Mouse (Mus musculus) kidney, adult 2 months (tissue): ENCODE data around the gene Rdh16.

Experiments used
- CTCF ChIP-seq: fragments of 200-500 bp; conservative IDR thresholded peaks from 2 replicates; pipeline ENCODE4 v1.5.1; 2011; ENCODE audit warnings: low read depth, mild to moderate bottlenecking, control low read depth, low read length, moderate library complexity, mixed read lengths; ENCODE audit not compliant: insufficient read depth, insufficient read length
- POLR2A ChIP-seq: fragments of 200-500 bp; IDR thresholded peaks from one replicate; pipeline ENCODE4 v1.6.1; 2011; ENCODE audit warnings: low read depth, low read length, control low read depth

DNA sequence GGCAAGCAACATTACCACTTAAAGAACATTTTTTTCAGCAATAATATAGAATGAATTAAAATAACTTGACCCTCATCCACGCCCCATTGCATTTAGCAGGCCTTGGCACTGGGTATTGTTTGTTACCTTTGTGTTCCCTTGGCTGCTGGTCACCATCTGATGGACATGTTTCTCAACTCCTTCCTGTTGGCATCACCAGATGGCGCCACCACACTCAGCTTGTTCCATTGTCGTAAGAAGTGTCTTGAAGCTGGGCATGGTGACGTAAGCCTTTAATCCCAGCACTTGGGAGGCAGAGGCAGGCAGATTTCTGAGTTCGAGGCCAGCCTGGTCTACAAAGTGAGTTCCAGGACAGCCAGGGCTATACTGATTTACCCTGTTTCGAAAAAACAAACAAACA is 24.4 kb downstream of the Rdh16 start:
- peak; percentile 83 for TF ChIP-seq CTCF
- TF ChIP-seq POLR2A = no peak
